ENCODE assay signal across 27 mouse cellular contexts in genomic region chr5:143150044-143150443, GRCm38 (mm10). TPM values are rescaled to one million over a fixed set of nuclear protein-coding genes. Genes with fewer than 3 reads are reported as not detected.
DNase-seq lines count a peak whose midpoint lies in the region; ATAC-seq and TF ChIP-seq lines count a peak whose summit lies in the region.
"Had no signal": no experiment of that assay in that cellular context is flagged by ENCODE, and none has a peak within 500 bp of the region (broad histone marks: within the 10 kb centered on the region; RNA-seq: fewer than 3 reads in every experiment).

No protein-coding gene starts in this region.

- WGBS in liver, embryonic 14.5 days (ENCODE audit: insufficient replicate concordance): 64% methylated on average over 2 of the region's 2 CpGs
- WGBS in liver, embryonic 12.5 days (ENCODE audit: insufficient replicate concordance): 71% methylated on average over 2 of the region's 2 CpGs
- 89% methylated on average over 2 of the region's 2 CpGs for WGBS in forebrain, embryonic 15.5 days

- H3K4me1 ChIP-seq in liver, embryonic 14.5 days (replicated peaks; ENCODE audit: control insufficient read depth in 2 of 2, insufficient read depth in 2 of 2, low read length in 1 of 2): no peaks in the 10 kb centered on the region
- H3K4me1 ChIP-seq in liver, embryonic 12.5 days: no peaks in the 10 kb centered on the region
- H3K4me1 ChIP-seq in E14TG2a.4 (replicated peaks; ENCODE audit: low read depth, low read length): peaks cover 8% of the 10 kb centered on the region
- no peaks in the 10 kb centered on the region for H3K4me1 ChIP-seq in forebrain, embryonic 15.5 days
- H3K4me1 ChIP-seq: embryonic facial prominence, embryonic 13.5 days; embryonic facial prominence, embryonic 15.5 days; forebrain, embryonic 10.5 days; forebrain, embryonic 12.5 days had no signal

- TF ChIP-seq CTCF in liver, embryonic 14.5 days (IDR thresholded peaks at IDR 0.05; ENCODE audit: low read depth): 0 out of 2 replicates have a peak, but pooled peaks have one; percentile 22
- peak; percentile 44 for TF ChIP-seq CTCF in E14TG2a.4 (conservative IDR thresholded peaks at IDR 0.05; ENCODE audit: low read length)

- no peak overlapping the region for H3K4me2 ChIP-seq in liver, embryonic 14.5 days (ENCODE audit: low read depth)
- H3K4me2 ChIP-seq in liver, embryonic 12.5 days: no peak overlapping the region
- no peak overlapping the region for H3K4me2 ChIP-seq in forebrain, embryonic 15.5 days (replicated peaks)
- H3K4me2 ChIP-seq: embryonic facial prominence, embryonic 13.5 days; embryonic facial prominence, embryonic 15.5 days; forebrain, embryonic 12.5 days had no signal

- no peaks in the 10 kb centered on the region for H3K27me3 ChIP-seq in liver, embryonic 14.5 days (ENCODE audit: control insufficient read depth, insufficient read depth, low read length)
- peaks cover 18% of the 10 kb centered on the region; the same call in 1 of the 2 replicates for H3K27me3 ChIP-seq in liver, embryonic 12.5 days (replicated peaks)
- peaks cover 21% of the 10 kb centered on the region for H3K27me3 ChIP-seq in E14TG2a.4 (ENCODE audit: insufficient read depth, low read length)
- H3K27me3 ChIP-seq in forebrain, embryonic 15.5 days: no peaks in the 10 kb centered on the region

- H3K36me3 ChIP-seq in liver, embryonic 14.5 days (replicated peaks; ENCODE audit: control insufficient read depth, insufficient read depth, low read depth): no peaks in the 10 kb centered on the region
- no peaks in the 10 kb centered on the region for H3K36me3 ChIP-seq in liver, embryonic 12.5 days
- H3K36me3 ChIP-seq in E14TG2a.4 (ENCODE audit: insufficient read depth, low read length): no peaks in the 10 kb centered on the region
- no peaks in the 10 kb centered on the region for H3K36me3 ChIP-seq in forebrain, embryonic 15.5 days
- H3K36me3 ChIP-seq: embryonic facial prominence, embryonic 13.5 days; embryonic facial prominence, embryonic 15.5 days; forebrain, embryonic 10.5 days; forebrain, embryonic 12.5 days had no signal

- H3K4me3 ChIP-seq in liver, embryonic 14.5 days (ENCODE audit: insufficient read depth in 1 of 2, low read depth in 2 of 2, low read length in 2 of 2): no peak overlapping the region
- H3K4me3 ChIP-seq in liver, embryonic 12.5 days: no peak overlapping the region
- H3K4me3 ChIP-seq in E14TG2a.4 (replicated peaks; ENCODE audit: low read length): no peak overlapping the region
- no peak overlapping the region for H3K4me3 ChIP-seq in forebrain, embryonic 15.5 days
- H3K4me3 ChIP-seq: embryonic facial prominence, embryonic 13.5 days; embryonic facial prominence, embryonic 15.5 days; erythroblast, embryonic 14.5 days; forebrain, embryonic 10.5 days; forebrain, embryonic 12.5 days had no signal

- no peak overlapping the region for H3K27ac ChIP-seq in liver, embryonic 14.5 days
- no peak overlapping the region for H3K27ac ChIP-seq in liver, embryonic 12.5 days
- no peak overlapping the region for H3K27ac ChIP-seq in forebrain, embryonic 15.5 days (replicated peaks)
- H3K27ac ChIP-seq: embryonic facial prominence, embryonic 13.5 days; embryonic facial prominence, embryonic 15.5 days; forebrain, embryonic 10.5 days; forebrain, embryonic 12.5 days had no signal

- ATAC-seq in liver, embryonic 14.5 days (ENCODE audit: insufficient read depth): no peak
- ATAC-seq in liver, embryonic 12.5 days: no peak
- ATAC-seq in forebrain, embryonic 15.5 days (replicated peaks): no peak
- ATAC-seq: activated CD4-positive, CD25-positive, alpha-beta regulatory T cell, adult 4 months; CD4-positive, CD25-positive, alpha-beta regulatory T cell, adult 4 months; forebrain, embryonic 14.5 days; forebrain, postnatal 0 days; Patski had no signal

- H3K9me3 ChIP-seq in liver, embryonic 14.5 days (ENCODE audit: control insufficient read depth, low read length): peaks cover 2% of the 10 kb centered on the region; the same call in 1 of the 2 replicates
- H3K9me3 ChIP-seq in liver, embryonic 12.5 days (replicated peaks): peaks cover 13% of the 10 kb centered on the region; the same call in 1 of the 2 replicates
- H3K9me3 ChIP-seq in E14TG2a.4 (ENCODE audit: low read length): peaks cover 17% of the 10 kb centered on the region
- H3K9me3 ChIP-seq in forebrain, embryonic 15.5 days: no peaks in the 10 kb centered on the region; the same call in 1 of the 2 replicates
- H3K9me3 ChIP-seq: embryonic facial prominence, embryonic 15.5 days had no signal

- no peak overlapping the region for H3K9ac ChIP-seq in liver, embryonic 14.5 days (replicated peaks)
- no peak overlapping the region for H3K9ac ChIP-seq in liver, embryonic 12.5 days
- H3K9ac ChIP-seq in forebrain, embryonic 15.5 days (replicated peaks): no peak overlapping the region
- H3K9ac ChIP-seq: embryonic facial prominence, embryonic 13.5 days; embryonic facial prominence, embryonic 15.5 days; forebrain, embryonic 12.5 days; forebrain, postnatal 0 days had no signal

- DNase-seq in liver, embryonic 14.5 days (ENCODE audit: low read depth in 3 of 3, low spot score in 3 of 3): no peak
- DNase-seq in R1 (ENCODE audit: low read depth, low spot score): peak; percentile 56
- DNase-seq in cerebellum, postnatal 10 days: no peak
- DNase-seq: adrenal gland, adult 8-10 months; adrenal gland, postnatal 14 days; adrenal gland, postnatal 36 days; B cell, adult 2 months; cerebellum, adult 11-12 months; cerebellum, adult 2 months; cerebellum, adult 9-10 months; cerebellum, postnatal 14 days; cerebellum, postnatal 36 days; embryo, embryonic 11 days; forebrain, postnatal 0 days had no signal

- no peak for TF ChIP-seq EP300 in liver, embryonic 14.5 days (IDR thresholded peaks at IDR 0.05; ENCODE audit: low read depth)

RNA-seq across cellular contexts. Expression of gene Olfr718-ps1, which starts 2.7 kb away (rescaled TPM):
- not detected in 2 replicates for polyA plus RNA-seq in liver, embryonic 14.5 days (2012; rRNA removed)
- polyA plus RNA-seq in liver, embryonic 14.5 days (2014; fragmentation: Nextera tagmentation; extraction: Ambion mirVana): not detected in 2 replicates
- not detected in 2 replicates for polyA plus RNA-seq in liver, embryonic 12.5 days (2016; fragmentation: Nextera tagmentation; extraction: Ambion mirVana)
- polyA plus RNA-seq in forebrain, embryonic 15.5 days (2015; fragmentation: Nextera tagmentation; extraction: Ambion mirVana): not detected in 2 replicates
- polyA plus RNA-seq: activated CD4-positive, CD25-positive, alpha-beta regulatory T cell, adult 4 months; cerebellum, adult 2 months; embryonic facial prominence, embryonic 11.5 days; erythroblast, embryonic 14.5 days; forebrain, embryonic 10.5 days; forebrain, embryonic 12.5 days; forebrain, embryonic 14.5 days; forebrain, postnatal 0 days had no signal

RNA-seq across cellular contexts. Expression of gene Rbak, which starts 30.5 kb away (rescaled TPM):
- 0.97 and 1.8 TPM in 2 replicates for polyA plus RNA-seq in liver, embryonic 14.5 days (2012; rRNA removed)
- polyA plus RNA-seq in liver, embryonic 14.5 days (2014; fragmentation: Nextera tagmentation; extraction: Ambion mirVana): 0.62 and 1.1 TPM in 2 replicates
- polyA plus RNA-seq in liver, embryonic 12.5 days (2016; fragmentation: Nextera tagmentation; extraction: Ambion mirVana): 3.5 and 3.7 TPM in 2 replicates
- polyA plus RNA-seq in forebrain, embryonic 15.5 days (2015; fragmentation: Nextera tagmentation; extraction: Ambion mirVana): 16.2 and 17.5 TPM in 2 replicates

RNA-seq across cellular contexts. Expression of gene Spdye4b, which starts 30.8 kb away (rescaled TPM):
- not detected in 2 replicates for polyA plus RNA-seq in liver, embryonic 14.5 days (2012; rRNA removed)
- polyA plus RNA-seq in liver, embryonic 14.5 days (2014; fragmentation: Nextera tagmentation; extraction: Ambion mirVana): not detected in 2 replicates
- polyA plus RNA-seq in liver, embryonic 12.5 days (2016; fragmentation: Nextera tagmentation; extraction: Ambion mirVana): not detected in 2 replicates
- polyA plus RNA-seq in forebrain, embryonic 15.5 days (2015; fragmentation: Nextera tagmentation; extraction: Ambion mirVana): not detected in 2 replicates
- polyA plus RNA-seq: CD4-positive, CD25-positive, alpha-beta regulatory T cell, adult 4 months; cerebellum, adult 2 months; embryonic facial prominence, embryonic 11.5 days; embryonic facial prominence, embryonic 13.5 days; embryonic facial prominence, embryonic 15.5 days; erythroblast, embryonic 14.5 days; forebrain, embryonic 10.5 days; forebrain, embryonic 12.5 days; forebrain, embryonic 14.5 days; forebrain, postnatal 0 days; Patski had no signal

RNA-seq across cellular contexts. Expression of gene Rnf216, which starts 37.2 kb away (rescaled TPM):
- polyA plus RNA-seq in liver, embryonic 14.5 days (2012; rRNA removed): 8.7 and 9.7 TPM in 2 replicates
- polyA plus RNA-seq in liver, embryonic 14.5 days (2014; fragmentation: Nextera tagmentation; extraction: Ambion mirVana): 10.8 and 12.3 TPM in 2 replicates
- polyA plus RNA-seq in liver, embryonic 12.5 days (2016; fragmentation: Nextera tagmentation; extraction: Ambion mirVana): 28.5 and 30.1 TPM in 2 replicates
- polyA plus RNA-seq in forebrain, embryonic 15.5 days (2015; fragmentation: Nextera tagmentation; extraction: Ambion mirVana): 36.2 and 37.3 TPM in 2 replicates
